Mouse (Mus musculus) adrenal gland, postnatal 25 days (tissue): ENCODE measurements at regions not wholly inside any gene's neighbourhood (a gene's known extent, or its start where the extent isn't known, plus 50 kb on each side); places are given as distances from the start of the nearest gene placed in this dataset.

ENCODE experiments used
- DNase-seq: peaks from one replicate; pipeline ENCODE4 v3.0.0; 2021; ENCODE audit warnings: mixed read lengths

DNA sequence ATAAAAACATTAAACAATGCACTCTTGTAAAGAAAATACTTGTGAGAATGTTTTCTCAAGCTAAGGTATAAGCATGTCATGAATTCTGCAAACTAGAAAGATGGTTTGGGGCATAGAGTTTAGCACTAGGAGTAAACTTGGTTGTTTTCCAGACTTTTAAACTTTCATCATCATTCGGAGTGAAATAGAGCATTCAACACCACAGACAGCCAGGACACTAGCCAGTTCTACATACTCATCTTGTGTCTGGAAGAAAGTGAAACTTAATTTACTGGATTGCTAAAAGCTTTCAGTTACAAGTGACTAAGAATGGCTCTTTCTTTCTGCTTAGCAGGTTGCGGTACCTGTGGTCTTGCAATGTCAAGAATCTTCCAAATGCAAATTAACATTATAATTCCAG, 119.9 kb upstream of the Kcnip4 start:
- DNase-seq, result no peak

DNA sequence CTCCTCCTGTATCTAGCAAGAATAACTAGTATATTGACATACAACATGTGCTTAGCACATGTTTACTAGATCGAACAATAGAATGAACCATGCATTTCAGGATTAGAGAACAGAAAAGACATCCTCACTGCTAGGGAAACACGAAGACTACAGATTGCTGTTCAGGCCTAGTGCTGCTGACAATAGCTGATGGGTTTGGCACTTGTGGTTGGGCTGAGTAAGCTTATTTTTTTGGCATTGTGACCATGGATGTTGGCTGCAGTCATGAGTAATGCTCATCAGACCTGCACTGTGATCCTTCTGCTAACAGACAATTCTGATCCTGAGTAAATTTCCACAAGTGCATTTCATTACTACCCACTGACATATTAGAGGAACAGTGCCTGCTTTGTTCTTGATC, 117.7 kb upstream of the Kcnip4 start:
- no peak for DNase-seq

DNA sequence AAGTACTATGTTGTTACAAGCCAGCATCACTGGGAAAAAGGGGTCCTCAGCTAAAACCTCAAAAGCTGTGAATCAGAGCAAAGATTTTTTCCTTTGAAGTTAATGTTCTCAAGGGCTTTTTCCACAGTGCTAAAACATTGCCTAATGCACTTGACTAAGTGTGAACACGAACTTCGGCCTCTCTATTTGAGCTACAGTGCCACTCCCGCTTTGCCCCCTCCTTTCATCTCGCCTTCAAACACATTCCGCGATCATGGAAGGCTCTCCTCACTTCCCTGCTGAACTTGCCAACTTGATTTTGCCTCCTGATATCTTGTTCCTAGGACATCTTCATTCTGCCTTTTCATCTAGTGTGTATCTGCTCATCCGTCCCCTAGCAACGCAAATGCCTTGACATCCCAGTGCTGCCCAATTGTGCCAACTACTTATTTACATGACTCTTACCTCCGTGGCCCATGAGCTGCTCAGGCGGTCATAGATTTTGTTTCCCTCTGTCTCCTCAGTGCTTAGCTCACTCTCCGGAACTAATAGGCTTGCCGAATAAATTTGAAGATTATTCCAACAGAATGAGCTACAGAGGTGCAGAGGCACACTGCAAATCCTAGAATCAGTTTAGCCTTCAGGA, 116.6 kb upstream of the Kcnip4 start:
- no peak for DNase-seq

DNA sequence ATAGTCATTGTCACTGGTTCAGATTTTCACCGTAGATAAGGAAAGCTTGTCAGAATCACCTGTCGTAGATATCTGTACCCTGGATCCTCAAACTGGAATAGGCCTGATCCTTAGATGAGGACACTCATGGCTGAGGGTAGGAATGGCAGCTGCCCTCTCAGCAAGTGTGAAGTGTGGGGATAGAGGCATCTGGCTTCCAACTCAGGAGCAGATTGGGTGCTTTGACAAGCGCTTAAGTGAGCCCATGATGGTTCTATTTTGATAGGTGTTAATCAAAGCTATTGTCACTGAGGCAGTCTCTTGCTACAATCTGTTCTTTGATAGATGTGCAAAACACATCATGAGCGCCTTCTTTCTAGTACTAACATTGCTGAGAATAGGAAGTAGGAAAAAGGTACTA, 114.9 kb upstream of the Kcnip4 start:
- DNase-seq, result no peak

DNA sequence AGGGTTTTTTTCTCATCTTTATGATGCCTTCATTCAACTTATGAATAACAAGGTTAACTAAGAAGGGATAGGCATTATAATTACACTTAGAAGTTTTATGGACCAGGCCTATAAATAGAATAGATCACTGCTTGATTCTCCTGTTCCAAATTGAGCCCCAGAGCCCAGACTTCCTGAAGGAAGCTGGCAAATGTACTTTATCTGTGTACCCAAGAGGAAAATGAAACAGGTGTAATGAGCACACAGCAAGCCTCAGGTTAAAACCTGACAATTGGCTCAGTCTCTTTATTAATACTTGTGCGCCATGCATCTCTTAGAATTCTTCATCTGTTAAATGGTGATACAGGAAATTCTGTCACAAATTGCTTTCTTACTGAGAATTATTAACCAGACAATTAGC, 95.4 kb upstream of the Kcnip4 start:
- no peak for DNase-seq

GRCm38 (mm10) chr5:49606761-49607160, 82.1 kb upstream of the Kcnip4 start:
- no peak for DNase-seq

DNA sequence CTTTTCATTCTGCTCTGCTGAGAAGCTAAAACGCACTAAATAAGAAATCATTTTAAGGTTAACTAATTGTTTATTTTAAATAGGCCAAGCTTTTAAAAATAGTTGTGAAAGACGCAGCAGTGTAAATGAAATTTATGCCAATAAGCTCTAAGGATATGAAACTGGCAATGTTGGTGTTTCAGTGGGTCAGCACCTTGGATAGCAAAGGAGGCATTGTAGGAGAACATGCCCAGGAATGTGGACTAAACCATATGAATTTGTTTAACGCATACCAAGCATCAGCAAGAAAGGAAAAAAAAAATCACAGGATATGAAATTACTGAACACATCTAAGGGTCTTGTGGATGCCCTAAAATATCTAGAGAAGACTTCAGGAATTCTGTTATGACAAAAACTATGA, 56.1 kb upstream of the Kcnip4 start:
- DNase-seq, result no peak

DNA sequence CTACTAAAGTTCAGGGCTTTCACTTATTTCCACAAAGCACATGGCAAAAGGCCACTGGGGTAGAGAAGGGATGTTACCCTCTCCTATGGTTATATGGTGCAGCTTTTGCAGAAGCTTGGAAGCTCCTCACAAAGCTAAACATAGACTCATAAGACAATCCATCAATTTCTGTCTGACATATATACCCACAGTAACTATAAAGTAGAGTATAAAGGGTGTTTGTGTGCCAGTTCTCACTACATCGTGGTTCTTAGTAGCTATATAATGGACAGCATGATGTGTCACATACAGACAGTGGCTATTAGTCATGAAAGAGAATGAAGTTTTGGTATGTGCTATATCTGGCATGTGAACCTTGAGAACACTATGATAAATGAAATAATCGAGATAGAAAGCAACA, 51.2 kb upstream of the Kcnip4 start:
- no peak for DNase-seq
